In the genomic region with DNA sequence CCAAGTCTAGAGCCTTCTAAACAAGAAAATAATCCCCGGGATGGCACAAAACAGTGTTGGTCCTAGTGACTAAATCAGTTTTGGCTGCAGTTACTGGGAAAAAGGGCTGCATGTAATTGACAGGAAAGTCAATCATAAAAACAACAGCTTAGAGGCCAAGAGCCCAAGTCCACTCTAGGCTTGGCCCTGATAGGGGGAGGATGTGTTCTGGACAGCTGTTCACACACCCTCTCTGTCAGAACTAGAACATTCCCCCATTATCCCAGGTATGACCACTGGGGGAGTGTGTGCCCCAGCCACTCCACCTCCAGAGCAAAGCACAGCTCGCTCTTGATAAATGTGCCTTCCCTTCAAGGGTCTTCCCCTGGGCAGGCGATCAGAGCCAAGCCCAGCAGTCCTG, we compare ENCODE assay signal across 8 mouse cellular contexts. TPM values are rescaled to one million over a fixed set of nuclear protein-coding genes. Genes with fewer than 3 reads are reported as not detected.
A peak's percentile ranks its signal among the peaks of the same experiment; 100 is the strongest.
DNase-seq lines count a peak whose midpoint lies in the region; ATAC-seq and TF ChIP-seq lines count a peak whose summit lies in the region.

No protein-coding gene starts in this region.

- DNase-seq in kidney, adult 11 months = peak; percentile 45
- no peak for DNase-seq in kidney, postnatal 10 days
- no peak for DNase-seq in limb, embryonic 10.5 days (ENCODE audit: low spot score)
- no peak for DNase-seq in left cerebral cortex, adult 8-10 months (ENCODE audit: low spot score in 2 of 2)
- DNase-seq in right cerebral cortex, postnatal 36 days (ENCODE audit: low spot score in 2 of 2) = no peak

- H3K9me3 ChIP-seq in heart, embryonic 11.5 days (replicated peaks; ENCODE audit: control insufficient read depth, low read length) = no peaks in the 10 kb centered on the region
- no peaks in the 10 kb centered on the region for H3K9me3 ChIP-seq in limb, embryonic 10.5 days (replicated peaks)

- no peaks in the 10 kb centered on the region for H3K27me3 ChIP-seq in heart, embryonic 11.5 days (ENCODE audit: control insufficient read depth, insufficient read depth, low read length)
- no peaks in the 10 kb centered on the region for H3K27me3 ChIP-seq in limb, embryonic 10.5 days (ENCODE audit: low read depth, poor library complexity, severe bottlenecking)

- 0 out of 2 replicates have a peak overlapping the region, but pooled peaks have one; percentile 29 for H3K9ac ChIP-seq in heart, embryonic 11.5 days (ENCODE audit: low read depth, low read length)

- no peak overlapping the region for H3K4me3 ChIP-seq in bone marrow macrophage, adult 2 months (ENCODE audit: insufficient read depth, low read length)
- H3K4me3 ChIP-seq in heart, embryonic 11.5 days (ENCODE audit: low read depth, low read length) = no peak overlapping the region
- H3K4me3 ChIP-seq in limb, embryonic 10.5 days = no peak overlapping the region

- H3K4me1 ChIP-seq in bone marrow macrophage, adult 2 months (ENCODE audit: control insufficient read depth, insufficient read depth, low read length) = peaks cover 36% of the 10 kb centered on the region
- peaks cover 33% of the 10 kb centered on the region for H3K4me1 ChIP-seq in heart, embryonic 11.5 days (ENCODE audit: control insufficient read depth, insufficient read depth, low read length)
- H3K4me1 ChIP-seq in limb, embryonic 10.5 days = peaks cover 35% of the 10 kb centered on the region

- H3K4me2 ChIP-seq in heart, embryonic 11.5 days = no peak overlapping the region

- ATAC-seq in heart, embryonic 11.5 days (replicated peaks; ENCODE audit: insufficient number of reproducible peaks, low FRiP score, low TSS enrichment) = no peak
- ATAC-seq in CD4-positive, CD25-positive, alpha-beta regulatory T cell, adult 4 months = no peak

- peaks cover 5% of the 10 kb centered on the region; the same call in 1 of the 2 replicates for H3K36me3 ChIP-seq in heart, embryonic 11.5 days (ENCODE audit: control insufficient read depth, insufficient read depth, low read length)
- H3K36me3 ChIP-seq in limb, embryonic 10.5 days = peaks cover 16% of the 10 kb centered on the region

- peak overlapping the region; percentile 76 for H3K27ac ChIP-seq in bone marrow macrophage, adult 2 months (ENCODE audit: insufficient read depth, low read depth, low read length)
- H3K27ac ChIP-seq in heart, embryonic 11.5 days (ENCODE audit: low read depth, low read length) = peak overlapping the region; percentile 96
- H3K27ac ChIP-seq in limb, embryonic 10.5 days = peak overlapping the region; percentile 59; the same call in 1 of the 2 replicates

- no peak for TF ChIP-seq POLR2A in bone marrow macrophage, adult 2 months (IDR thresholded peaks at IDR 0.05; ENCODE audit: borderline replicate concordance, low read depth, low read length)

- TF ChIP-seq CTCF in bone marrow macrophage, adult 2 months (IDR thresholded peaks at IDR 0.05; ENCODE audit: low read depth, low read length) = no peak

- WGBS in heart, embryonic 11.5 days (ENCODE audit: insufficient replicate concordance) = 55% methylated on average over 3 of the region's 3 CpGs
- WGBS in limb, embryonic 10.5 days = 65% methylated on average over 3 of the region's 3 CpGs

RNA-seq across cellular contexts. Expression of gene Akap1, which starts 14.7 kb away (rescaled TPM):
- 5.6 and 6.9 TPM in 2 replicates for polyA plus RNA-seq in bone marrow macrophage, adult 2 months (2012; ENCODE audit: insufficient read depth, insufficient read length, missing spikeins)
- polyA plus RNA-seq in heart, embryonic 11.5 days (2014; fragmentation: Nextera tagmentation; extraction: Ambion mirVana) = 24.4 and 24.7 TPM in 2 replicates
- polyA plus RNA-seq in limb, embryonic 10.5 days (2016; fragmentation: Nextera tagmentation; extraction: Ambion mirVana) = 16.8 and 17.4 TPM in 2 replicates
- polyA plus RNA-seq in CD4-positive, CD25-positive, alpha-beta regulatory T cell, adult 4 months (2017; shearing (Covaris generic)) = 1 to 10 TPM; 1.3 to 1.6 TPM
- total RNA-seq in left cerebral cortex, adult 8-10 months (2022) = 10 to 100 TPM; 41.6 to 46.5 (median 43.0) TPM
